Mouse (Mus musculus): ENCODE results near the gene Ntn1. TPM values are rescaled to one million over a fixed set of nuclear protein-coding genes. Genes with fewer than 3 reads are reported as not detected.

The Ntn1 gene
- total RNA-seq, 2 experiments from 2014 or later = 8.8 to 10.6 TPM

DNA sequence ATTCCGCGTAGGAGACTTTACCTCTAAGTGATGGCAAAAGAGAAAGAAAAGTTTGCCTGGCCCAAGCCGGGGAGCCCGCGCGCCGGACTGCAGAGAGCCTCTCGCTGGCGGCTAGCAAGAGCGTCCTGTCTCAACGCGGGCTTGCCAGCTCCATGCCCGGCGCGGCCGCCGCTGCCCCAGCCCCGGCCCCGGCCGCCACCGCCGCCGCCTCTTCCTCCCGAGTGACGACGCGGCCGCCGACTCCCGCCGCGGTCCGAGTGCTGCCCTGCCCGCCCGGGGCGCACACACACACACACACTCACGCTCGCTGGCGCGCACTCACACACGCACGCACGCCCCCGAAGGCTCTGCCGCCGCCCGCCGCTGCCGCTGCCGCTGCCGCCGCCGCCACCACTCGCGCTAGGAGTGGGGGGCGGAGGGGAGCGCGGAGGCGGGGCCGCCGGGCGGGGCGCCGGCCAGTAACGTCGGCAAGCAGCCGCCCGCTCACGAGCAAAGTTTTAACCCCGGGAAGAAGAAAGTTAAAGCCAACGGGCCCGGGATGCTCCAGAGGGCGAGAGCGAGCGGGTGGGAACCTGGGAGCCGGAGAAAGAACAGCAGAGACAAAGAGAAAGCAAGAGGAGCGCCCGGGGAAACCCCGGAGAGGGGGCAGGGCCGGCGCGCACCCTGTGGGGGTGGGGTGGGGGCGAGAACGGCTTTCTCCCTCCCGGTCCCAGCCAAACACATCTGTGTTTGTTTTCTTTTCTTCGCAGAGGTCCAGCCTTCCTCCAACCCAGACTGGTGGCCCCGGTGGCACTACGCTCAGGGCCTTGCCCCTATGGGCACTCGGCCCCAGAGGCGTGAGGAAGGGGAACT lies 13.8 kb downstream of the Ntn1 start:
- peak in 1 of 2 experiments; percentile 75 for DNase-seq (ENCODE audit: extremely low spot score in 1 of 2, low spot score in 2 of 2)
- intact Hi-C loops (cut with DNase I) = no loop called here

DNA sequence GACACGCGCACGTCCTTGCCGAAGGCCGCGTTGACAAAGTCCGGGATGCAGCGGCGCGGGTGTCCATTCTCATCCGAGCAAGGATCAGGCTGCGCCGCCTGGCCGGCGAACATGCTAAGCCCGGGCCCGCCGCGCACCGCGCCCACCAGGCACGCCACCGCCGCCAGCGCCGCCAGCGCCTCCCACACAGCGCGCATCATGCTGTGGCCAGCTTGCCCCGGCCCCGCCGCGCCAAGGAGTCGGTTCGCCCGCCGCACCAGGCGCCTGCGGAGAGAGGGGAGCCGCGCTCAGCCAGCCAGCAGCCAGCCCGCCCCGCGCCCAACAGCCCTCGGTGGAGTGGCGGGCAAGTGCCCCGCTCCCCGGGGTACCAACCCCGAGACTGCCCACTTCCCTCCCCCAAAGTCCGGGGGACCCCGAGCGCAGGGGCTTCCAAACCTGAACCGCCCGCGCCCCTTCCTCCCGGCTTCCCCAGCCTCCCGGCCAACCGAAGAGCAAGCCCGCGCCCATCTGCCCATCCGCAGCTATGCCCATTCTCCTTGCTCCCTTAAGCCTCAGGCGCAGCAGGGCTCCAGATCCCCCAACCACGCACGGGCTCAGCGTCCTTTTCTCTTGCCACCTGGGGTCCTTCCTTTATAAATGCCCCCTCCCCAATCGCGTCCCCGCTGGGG lies 14.6 kb downstream of the Ntn1 start:
- DNase-seq (ENCODE audit: extremely low spot score in 1 of 2, low spot score in 2 of 2) = peak in 1 of 2 experiments; percentile 53
- intact Hi-C loops (cut with DNase I) = no loop called here

GRCm38 (mm10) chr11:68385021-68385821 lies 15.4 kb downstream of the Ntn1 start:
- DNase-seq (ENCODE audit: extremely low spot score in 1 of 2, low spot score in 2 of 2) = peak in 1 of 2 experiments; percentile 67
- intact Hi-C loops (cut with DNase I) = no loop called here

- intact Hi-C loops (cut with DNase I) = no loop called here
- DNase-seq (ENCODE audit: extremely low spot score in 1 of 2, low spot score in 2 of 2) = peak in 1 of 2 experiments; percentile 53
Measured at GRCm38 (mm10) chr11:68384592-68385020, 16.0 kb downstream of the Ntn1 start.

DNA sequence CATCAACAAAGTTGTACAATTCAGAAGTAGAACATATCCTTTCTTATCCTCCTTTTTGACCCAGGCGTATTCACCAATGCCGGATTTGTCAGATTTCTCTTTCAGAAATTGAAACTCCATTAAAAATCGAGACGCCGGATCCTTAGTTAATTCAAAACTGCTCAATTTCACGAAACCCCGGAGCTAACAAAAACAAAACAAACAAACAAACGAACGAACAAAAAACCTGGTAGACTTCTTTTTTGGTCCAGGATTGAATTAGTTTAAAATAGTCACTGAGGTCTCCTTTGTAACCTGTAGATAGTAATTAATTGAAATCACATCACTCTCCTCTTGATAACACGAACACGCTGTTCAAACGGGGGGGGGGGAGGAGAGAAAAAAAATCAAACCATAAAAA lies 16.5 kb downstream of the Ntn1 start:
- no peak for DNase-seq (ENCODE audit: extremely low spot score in 1 of 2, low spot score in 2 of 2)
- intact Hi-C loops (cut with DNase I) = no loop called here

DNA sequence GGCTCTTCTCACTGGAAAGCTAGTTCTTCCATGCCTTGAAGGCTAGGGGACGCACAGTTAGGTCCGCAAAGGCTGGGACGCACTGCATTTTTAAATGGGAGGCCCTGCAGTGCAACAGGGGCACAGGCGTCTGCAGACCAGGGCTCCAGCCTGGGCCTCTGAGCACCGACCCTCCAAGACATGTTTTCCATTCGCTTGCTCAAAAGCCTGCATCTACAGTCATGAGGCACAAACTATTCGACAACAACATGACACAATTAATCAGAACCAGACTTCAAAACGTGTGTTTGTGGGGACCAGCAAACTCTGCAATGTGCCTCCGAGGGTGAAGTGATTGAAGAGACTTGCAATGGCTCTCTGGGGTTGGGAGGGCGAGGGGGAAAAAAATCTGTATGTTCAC lies 17.1 kb downstream of the Ntn1 start:
- intact Hi-C loops (cut with DNase I) = no loop called here
- no peak for DNase-seq (ENCODE audit: extremely low spot score in 1 of 2, low spot score in 2 of 2)

DNA sequence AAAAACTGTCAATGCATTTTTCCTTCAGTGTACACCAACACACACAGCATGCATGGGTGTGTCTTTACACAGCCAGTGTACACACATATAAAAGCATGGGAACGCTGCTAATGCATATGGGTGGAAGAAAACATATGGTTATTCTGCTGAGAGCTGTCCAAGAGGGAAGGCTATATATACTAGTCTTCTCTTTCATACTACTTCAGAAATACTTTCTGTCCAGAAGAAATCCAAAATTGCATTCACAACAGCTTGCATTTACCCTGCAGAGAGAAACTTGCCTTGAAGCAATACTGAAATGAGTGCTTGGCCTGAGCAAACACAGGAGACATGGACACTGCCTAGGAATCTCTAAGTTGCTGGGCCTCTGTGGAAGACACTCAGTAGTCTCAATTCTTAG lies 18.8 kb downstream of the Ntn1 start:
- intact Hi-C loops (cut with DNase I) = no loop called here
- no peak for DNase-seq (ENCODE audit: extremely low spot score in 1 of 2, low spot score in 2 of 2)

GRCm38 (mm10) chr11:68381318-68381717 lies 19.3 kb downstream of the Ntn1 start:
- intact Hi-C loops (cut with DNase I) = no loop called here
- DNase-seq (ENCODE audit: extremely low spot score in 1 of 2, low spot score in 2 of 2) = no peak

DNA sequence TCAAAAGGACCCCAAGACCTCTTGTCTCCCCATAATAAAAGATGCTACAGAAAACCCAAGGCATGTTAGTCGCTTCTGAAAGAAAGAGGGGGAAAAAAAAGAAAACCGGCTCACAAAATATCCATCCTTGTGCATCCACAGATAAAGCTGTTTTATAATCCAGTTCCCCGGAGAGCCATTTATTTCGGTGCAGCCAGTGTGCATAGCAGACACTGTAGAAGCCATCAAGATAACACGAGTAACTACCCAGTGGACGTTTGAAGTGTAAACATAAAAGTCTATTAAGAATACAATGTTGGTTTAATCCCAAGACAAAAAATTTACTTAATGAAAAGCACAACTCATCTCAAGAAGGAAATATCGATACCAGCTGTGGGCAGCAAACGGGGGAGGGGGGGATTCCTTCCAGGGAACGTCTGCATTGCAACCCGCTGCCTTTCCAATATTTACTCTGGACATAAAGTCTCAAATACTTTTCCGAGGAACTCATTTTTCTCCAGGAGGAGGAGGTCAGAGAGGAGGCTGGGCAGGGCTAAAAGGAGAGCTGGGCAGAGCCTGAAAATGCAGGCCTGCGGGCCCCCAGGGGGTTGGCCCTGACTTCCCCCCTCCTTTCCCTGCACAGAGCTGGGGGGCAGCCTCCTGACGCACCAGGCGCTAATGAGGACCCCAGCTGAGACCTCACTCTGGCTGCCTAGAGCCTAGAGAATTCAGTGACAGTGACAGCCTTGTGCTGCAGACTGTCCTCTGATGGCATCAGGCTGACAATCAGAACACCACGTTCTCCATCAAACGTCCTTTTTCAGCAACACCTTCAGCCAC lies 21.5 kb downstream of the Ntn1 start:
- DNase-seq (ENCODE audit: extremely low spot score in 1 of 2, low spot score in 2 of 2) = no peak
- intact Hi-C loops (cut with DNase I) = no loop called here

GRCm38 (mm10) chr11:68378419-68378818 lies 22.2 kb downstream of the Ntn1 start:
- no peak for DNase-seq (ENCODE audit: extremely low spot score in 1 of 2, low spot score in 2 of 2)
- intact Hi-C loops (cut with DNase I) = no loop called here

- intact Hi-C loops (cut with DNase I) = no loop called here
- DNase-seq (ENCODE audit: extremely low spot score in 1 of 2, low spot score in 2 of 2) = no peak
Measured at GRCm38 (mm10) chr11:68373105-68373504, 27.5 kb downstream of the Ntn1 start.

DNA sequence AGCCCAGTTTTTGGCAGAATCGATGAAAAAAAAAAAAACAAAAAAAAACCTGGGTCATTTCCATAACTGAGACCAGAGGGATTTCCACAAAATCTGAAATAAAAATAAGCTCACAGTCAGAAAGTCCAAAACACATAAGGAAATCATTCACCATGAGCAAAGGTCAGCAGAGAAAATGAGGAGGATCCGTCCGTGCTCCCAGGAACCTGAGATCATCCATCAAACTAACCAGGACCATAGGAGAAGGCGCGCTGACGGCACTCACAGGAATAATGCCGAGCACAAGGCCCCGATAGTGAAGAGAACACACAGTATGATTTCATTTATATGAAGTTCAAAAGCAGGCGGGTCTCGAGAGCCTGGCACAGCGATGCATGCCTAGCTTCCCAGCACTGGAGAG lies 29.0 kb downstream of the Ntn1 start:
- intact Hi-C loops (cut with DNase I) = no loop called here
- DNase-seq (ENCODE audit: extremely low spot score in 1 of 2, low spot score in 2 of 2) = no peak

- intact Hi-C loops (cut with DNase I) = no loop called here
- no peak for DNase-seq (ENCODE audit: extremely low spot score in 1 of 2, low spot score in 2 of 2)
Measured at GRCm38 (mm10) chr11:68356901-68357300, 43.7 kb downstream of the Ntn1 start.

DNA sequence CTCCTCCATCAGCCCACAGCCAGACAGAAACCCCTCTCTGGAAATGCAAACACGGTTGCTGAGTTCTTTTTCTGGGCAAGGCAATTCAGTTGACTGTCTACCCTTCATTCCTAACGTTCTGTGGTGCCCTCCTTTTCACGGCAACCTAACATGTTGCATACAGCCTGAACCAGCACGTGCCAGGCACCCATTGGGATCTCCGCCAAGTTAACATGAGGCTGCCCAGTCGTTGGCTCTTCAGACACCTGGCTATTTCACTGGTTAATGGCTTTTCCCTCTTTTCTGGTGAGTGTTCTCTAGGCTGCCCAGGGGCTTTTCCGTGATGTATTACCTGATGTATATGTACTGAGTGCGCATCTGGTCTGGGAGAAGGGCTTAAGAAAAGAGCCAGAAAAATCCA lies 45.1 kb downstream of the Ntn1 start:
- no peak for DNase-seq (ENCODE audit: extremely low spot score in 1 of 2, low spot score in 2 of 2)
- intact Hi-C loops (cut with DNase I) = no loop called here

GRCm38 (mm10) chr11:68354848-68355247 lies 45.8 kb downstream of the Ntn1 start:
- intact Hi-C loops (cut with DNase I) = no loop called here
- no peak for DNase-seq (ENCODE audit: extremely low spot score in 1 of 2, low spot score in 2 of 2)

DNA sequence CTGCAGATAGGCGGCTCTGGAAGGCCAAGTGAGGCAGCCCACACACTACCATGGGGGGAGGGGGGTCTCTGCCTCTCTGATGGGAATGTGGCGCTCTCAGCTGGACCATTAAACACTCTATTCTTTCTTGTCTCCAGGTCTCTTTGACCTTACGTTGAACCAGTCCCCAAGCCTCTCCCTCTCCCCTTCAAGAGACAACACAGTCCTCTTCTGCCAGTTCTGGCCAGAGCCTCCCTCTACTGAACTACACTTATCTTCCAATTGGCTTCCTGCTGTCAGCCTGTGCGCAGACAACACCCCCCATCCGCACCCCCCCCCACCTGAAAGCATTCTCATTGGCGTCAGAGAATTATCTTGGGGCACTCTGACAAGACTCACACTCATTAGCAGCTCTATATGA lies 48.4 kb downstream of the Ntn1 start:
- no peak for DNase-seq (ENCODE audit: extremely low spot score in 1 of 2, low spot score in 2 of 2)
- intact Hi-C loops (cut with DNase I) = no loop called here

- intact Hi-C loops (cut with DNase I) = no loop called here
- DNase-seq (ENCODE audit: extremely low spot score in 1 of 2, low spot score in 2 of 2) = no peak
Measured at GRCm38 (mm10) chr11:68348851-68349250, 51.8 kb downstream of the Ntn1 start.

DNA sequence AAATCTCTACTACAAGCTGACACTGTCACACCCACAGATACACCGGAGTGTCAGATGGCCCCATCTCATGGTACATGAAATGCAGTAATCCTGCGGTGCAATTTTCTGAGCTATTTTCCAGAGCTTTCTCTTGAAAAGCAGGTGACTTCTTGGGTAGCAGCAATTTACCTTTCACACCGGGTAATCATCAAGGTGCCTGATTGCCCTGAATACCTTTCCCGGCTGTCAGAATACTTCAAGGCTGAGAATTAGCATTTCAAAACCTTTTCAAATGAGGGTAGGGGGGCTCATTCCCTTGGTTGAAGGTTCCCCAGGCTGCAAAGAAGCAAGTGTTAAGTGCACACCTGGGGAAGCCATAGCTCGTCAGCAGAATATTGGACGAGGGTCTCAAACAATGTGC lies 52.5 kb downstream of the Ntn1 start:
- intact Hi-C loops (cut with DNase I) = no loop called here
- DNase-seq (ENCODE audit: extremely low spot score in 1 of 2, low spot score in 2 of 2) = no peak

- intact Hi-C loops (cut with DNase I) = no loop called here
- no peak for DNase-seq (ENCODE audit: extremely low spot score in 1 of 2, low spot score in 2 of 2)
Measured at GRCm38 (mm10) chr11:68347508-68347907, 53.1 kb downstream of the Ntn1 start.

Data from left cerebral cortex, postnatal 10 days (tissue).